Mouse (Mus musculus) monocyte, adult 5-6 weeks (primary cell): ENCODE results near the gene Exosc9. TPM values are rescaled to one million over a fixed set of nuclear protein-coding genes. Genes with fewer than 3 reads are reported as not detected.
"Not testable (repeated sequence)": the region's sequence is repeated elsewhere in the genome, so short reads cannot be mapped to it uniquely, and the experiment has no call there.

Source experiments
- ATAC-seq: fragments of 153-309, 156-312 bp; replicated peaks from 2 replicates; pipeline ENCODE4 v1.8.0; 2017; ENCODE audit warnings: mild to moderate bottlenecking; ENCODE audit not compliant: low TSS enrichment, insufficient number of reproducible peaks, severe bottlenecking, poor library complexity, low FRiP score
- total RNA-seq: library from RNA; stranded (forward); fragments of 200-1000, 200-491, 200-594 nt; gene quantifications from 3 replicates; pipeline ENCODE4 v1.2.3, GENCODE M21; 2017

Exosc9 gene
- total RNA-seq, 1 experiment from 2014 or later: 69.4 TPM

DNA sequence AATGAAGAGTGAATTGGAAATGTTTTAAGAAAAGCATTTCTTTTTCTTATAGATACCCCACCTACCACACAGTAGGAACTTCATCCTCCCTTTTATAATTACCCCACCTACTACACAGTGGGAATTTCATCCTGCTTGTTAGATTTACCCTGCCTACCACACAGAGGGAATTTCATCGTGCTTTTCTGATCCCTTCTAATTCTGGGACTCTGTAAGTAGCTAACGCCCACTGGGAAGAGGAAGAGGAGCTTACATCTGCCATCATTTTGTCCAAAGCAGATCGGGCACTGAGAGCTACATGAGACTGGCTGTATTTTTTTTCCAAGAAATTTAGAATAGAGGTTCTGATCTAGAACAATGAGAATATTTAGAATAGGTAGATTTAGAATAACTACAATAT, 7.4 kb upstream of the Exosc9 start:
- ATAC-seq: no peak

GRCm38 (mm10) chr3:36551343-36551742, 1.1 kb upstream of the Exosc9 start:
- ATAC-seq: no peak

DNA sequence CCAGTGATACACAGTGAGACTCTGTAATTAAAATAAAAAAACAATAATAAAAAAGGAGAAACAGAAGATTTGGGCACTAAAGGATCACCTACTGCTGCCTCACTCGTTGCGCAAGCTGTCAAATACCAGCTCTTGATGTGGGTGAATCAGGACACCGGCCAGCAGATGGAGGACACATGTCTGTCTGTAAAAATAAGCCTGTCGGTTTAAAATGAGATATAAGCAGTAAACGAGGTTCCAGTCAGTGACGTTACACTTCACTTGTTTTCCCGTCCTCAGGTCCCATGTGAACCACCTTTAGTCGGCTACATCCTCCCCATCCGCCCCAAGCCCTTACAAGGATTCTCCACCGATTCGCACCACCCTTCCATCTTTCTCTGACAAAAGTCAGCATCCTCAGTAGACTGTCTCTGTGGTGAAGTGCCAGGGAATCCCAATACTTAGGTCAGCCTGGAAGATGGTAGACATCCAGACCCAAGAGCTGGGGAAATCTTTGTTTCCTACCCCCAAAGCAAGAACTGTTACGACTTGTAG, 488 bp upstream of the Exosc9 start:
- peak; percentile 11; the same call in 1 of the 2 replicates for ATAC-seq

DNA sequence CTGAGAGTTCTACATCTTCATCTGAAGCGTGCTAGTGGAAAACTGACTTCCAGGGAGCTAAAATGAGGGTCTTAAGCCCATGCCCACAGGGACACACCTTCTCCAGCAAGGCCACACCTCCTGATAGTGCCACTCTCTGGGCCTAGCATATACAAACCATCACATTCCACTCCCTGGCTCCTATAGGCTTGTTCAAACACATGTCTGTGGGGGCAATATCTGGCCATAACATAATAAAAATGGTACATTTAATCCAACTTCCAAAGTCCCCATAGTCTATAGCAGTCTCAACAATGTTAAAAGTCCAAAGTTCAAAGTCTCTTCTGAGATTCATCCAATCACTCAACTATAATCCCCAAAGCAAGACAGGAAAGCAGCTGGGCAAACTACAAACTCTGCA, 5.2 kb downstream of the Exosc9 start:
- ATAC-seq: no peak

DNA sequence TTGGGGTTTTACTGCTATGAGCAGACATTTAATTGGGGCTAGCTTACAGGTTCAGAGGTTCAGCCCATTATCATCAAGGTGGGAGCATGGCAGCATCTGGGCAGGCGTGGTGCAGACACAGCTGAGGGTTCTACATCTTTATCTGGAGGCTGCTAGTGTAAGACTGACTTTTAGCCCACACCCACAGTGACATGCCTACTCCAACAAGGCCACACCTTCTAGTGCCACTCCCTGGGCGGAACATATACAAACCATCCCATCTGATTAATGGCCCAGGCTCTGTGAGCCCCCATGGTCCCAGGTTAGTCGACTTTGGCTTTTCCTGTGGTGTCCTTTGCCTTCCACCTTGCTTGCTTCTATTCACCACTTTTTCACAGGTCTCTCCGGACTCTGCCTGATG, 7.2 kb downstream of the Exosc9 start:
- ATAC-seq: no peak

DNA sequence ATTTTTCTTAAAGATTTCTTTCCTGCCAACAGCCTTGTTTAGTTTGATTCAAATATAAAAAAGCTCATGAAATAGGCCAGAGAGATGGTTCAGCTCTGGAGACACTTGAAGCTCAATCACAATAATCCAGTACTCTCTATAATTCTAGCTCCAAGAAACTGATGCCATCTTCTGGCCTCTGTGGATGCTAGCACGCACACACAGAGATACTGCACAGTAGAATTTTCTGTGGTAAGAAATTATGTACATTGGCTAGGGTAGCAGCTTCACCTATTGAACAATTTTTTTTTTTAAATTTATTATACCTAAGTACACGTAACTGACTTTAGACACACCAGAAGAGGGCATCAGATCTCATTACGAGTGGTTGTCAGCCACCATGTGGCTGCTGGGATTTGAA, 11.3 kb downstream of the Exosc9 start:
- no peak for ATAC-seq

DNA sequence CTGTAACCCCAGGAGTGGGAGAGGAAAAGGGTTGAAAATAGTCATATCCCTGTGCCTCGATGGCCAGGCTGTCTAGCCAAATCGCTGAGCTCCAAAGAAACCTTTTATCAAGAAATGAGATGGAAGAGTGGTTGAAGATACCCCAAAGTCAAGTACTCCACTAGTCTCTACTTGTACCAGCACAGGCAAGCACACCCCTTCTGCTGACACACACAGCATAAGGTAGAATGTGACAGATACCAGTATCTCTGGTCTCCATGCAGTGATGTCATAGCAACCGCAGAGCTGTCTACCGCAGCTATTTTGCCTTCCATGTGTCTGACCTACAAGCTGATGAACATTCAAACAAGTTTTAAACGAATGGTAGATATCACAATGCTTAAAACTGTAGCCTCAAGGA, 17.4 kb downstream of the Exosc9 start:
- no peak for ATAC-seq

- no peak for ATAC-seq
These were observed 19.0 kb downstream of the Exosc9 start for GRCm38 (mm10) chr3:36571361-36571826.

- peak; percentile 96 for ATAC-seq
These were observed 19.5 kb downstream of the Exosc9 start, which contains the start of gene Ccna2 for GRCm38 (mm10) chr3:36571827-36572378. Gene Ccna2, minus strand, starts transcription at chr3:36572150.

DNA sequence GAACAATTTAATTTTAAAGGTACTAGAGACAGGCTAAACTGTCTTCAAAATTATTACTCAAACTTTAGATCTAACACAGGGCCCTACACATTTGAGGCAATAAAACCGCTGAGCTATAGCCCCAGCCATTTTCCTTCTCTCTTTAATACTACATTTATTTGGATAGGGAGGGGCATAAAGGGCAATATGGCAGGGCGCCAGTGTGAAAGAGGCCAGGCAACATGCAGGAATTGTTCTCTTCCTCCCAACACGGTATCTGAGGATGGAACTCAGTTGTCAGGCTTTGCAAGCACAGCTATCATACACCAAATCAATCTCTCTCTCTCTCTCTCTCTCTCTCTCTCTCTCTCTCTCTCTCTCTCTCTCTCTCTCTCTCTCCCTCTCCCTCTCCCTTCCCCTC, 46.4 kb downstream of the Exosc9 start:
- no peak for ATAC-seq

GRCm38 (mm10) chr3:36599773-36600172, 47.4 kb downstream of the Exosc9 start:
- ATAC-seq: not testable (repeated sequence)

GRCm38 (mm10) chr3:36605894-36606783, 53.7 kb downstream of the Exosc9 start:
- ATAC-seq: no peak

- ATAC-seq: no peak
These were observed 60.3 kb downstream of the Exosc9 start for GRCm38 (mm10) chr3:36612687-36613086.

DNA sequence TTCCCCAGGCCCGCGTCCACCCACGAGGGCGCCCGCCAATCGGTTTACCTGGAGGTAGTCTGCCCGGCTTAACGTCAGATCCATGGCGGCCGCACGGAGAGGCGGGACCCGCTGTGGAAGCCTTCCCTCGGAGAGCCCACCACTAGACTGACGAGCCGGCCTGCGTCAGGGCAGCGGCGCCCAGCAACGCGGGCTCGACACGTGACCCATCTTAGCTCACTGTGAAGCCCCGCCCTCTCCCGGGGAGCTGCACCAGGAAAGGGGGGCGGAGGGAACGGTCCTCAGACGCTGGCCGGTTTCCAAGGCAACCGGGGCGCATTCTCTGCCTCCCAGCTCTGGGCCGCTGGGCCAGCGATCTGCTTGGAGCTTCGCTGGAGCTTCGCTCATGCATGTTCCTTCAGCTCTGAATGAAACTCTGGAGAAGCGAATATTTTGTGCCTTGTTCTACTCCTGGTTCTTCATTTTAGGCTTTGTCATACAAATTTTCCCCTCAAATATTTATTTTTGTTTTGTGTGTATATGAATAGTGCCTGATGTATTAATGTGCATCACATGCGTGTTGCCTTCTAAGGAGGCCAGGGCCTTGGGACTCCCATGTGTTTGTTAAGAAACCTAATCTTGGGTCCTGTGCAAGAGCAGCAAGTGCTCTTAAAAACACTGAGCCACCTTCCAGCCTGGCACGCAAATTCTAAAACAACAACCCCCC, 60.9 kb downstream of the Exosc9 start, which contains the start of gene Bbs7:
Bbs7 (minus strand) TSS at position 276 of the 706 bp plus-strand sequence.
- peak; percentile 86 for ATAC-seq

DNA sequence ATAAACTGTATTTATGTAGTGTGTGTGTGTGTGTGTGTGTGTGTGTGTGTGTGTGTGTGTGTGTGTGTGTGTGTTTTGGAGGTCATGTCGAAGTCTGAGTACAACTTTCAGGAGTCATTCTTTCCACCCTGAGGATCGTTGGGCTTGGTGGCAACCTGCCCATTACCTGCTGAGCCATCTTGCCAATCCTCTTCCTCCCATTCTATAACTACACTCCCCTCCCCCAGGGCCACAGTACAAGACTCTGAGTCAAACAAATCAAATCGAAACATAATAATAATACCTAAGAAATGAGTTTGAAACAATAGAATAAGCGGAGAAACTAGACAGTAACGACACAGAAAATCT, 61.5 kb downstream of the Exosc9 start:
- no peak for ATAC-seq

Other genes starting within 250 kb of the Exosc9 start
- 119 to 215 TPM (median 164 TPM) in 3 replicates for gene Anxa5, start 76.7 kb upstream of the Exosc9 start, total RNA-seq
- not detected in 3 replicates for gene 1810062G17Rik, start 76.7 kb upstream of the Exosc9 start, total RNA-seq
- not detected in 3 replicates for gene Gm11549, start 30.8 kb upstream of the Exosc9 start, total RNA-seq
- gene Ccna2, start 19.5 kb downstream of the Exosc9 start, total RNA-seq: 1.0 to 5.1 TPM (median 2.7 TPM) in 3 replicates
- gene Bbs7, start 60.9 kb downstream of the Exosc9 start, total RNA-seq: 0.32 to 2.4 TPM (median 0.58 TPM) in 3 replicates
- gene Trpc3, start 137.6 kb downstream of the Exosc9 start, total RNA-seq: not detected in 3 replicates